10 mouse cellular contexts compared by ENCODE assay signal in the genomic region with DNA sequence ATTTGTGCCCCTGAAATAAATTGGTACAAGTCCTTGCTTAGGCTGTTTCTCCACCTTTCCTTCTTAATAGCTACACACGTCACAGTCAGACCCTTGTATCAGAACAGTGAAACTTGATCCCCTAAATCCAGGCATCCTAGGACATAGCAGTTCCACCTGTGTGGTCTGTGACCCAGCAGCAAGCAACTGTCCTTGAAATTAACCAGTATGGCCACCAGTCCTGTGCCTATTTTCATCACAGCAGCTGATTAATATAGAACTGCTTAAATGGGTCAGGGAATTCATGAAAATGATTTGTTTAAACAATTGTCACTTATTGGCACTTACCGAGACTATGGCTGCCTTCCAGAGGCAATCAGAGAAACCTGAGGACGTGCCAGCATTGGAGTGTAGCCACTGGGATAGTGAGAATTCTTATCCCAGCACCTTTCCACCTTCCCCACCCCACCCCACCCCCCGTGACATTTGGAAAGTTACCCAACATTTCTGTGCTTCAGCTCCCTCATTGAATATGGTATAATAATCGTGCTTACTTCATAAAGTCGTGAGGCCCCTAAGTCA.
A peak's percentile ranks its signal among the peaks of the same experiment; 100 is the strongest.
DNase-seq lines count a peak whose midpoint lies in the region; ATAC-seq lines count a peak whose summit lies in the region.
"Had no signal": no experiment of that assay in that cellular context is flagged by ENCODE, and none has a peak within 500 bp of the region (broad histone marks: within the 10 kb centered on the region; RNA-seq: fewer than 3 reads in every experiment).

No protein-coding gene starts in this region.

- no peaks in the 10 kb centered on the region for H3K27me3 ChIP-seq in forebrain, embryonic 13.5 days
- no peaks in the 10 kb centered on the region for H3K27me3 ChIP-seq in forebrain, embryonic 16.5 days (replicated peaks; ENCODE audit: control insufficient read depth, insufficient read depth, low read length)
- no peaks in the 10 kb centered on the region for H3K27me3 ChIP-seq in midbrain, embryonic 11.5 days (ENCODE audit: control insufficient read depth, insufficient read depth, low read length)
- no peaks in the 10 kb centered on the region for H3K27me3 ChIP-seq in midbrain, embryonic 15.5 days (replicated peaks)
- no peaks in the 10 kb centered on the region for H3K27me3 ChIP-seq in embryonic facial prominence, embryonic 10.5 days (replicated peaks; ENCODE audit: low read depth, poor library complexity, severe bottlenecking)

- 57% methylated on average over 6 of the region's 6 CpGs for WGBS in forebrain, embryonic 13.5 days
- 49% methylated on average over 6 of the region's 6 CpGs for WGBS in forebrain, embryonic 16.5 days
- WGBS in midbrain, embryonic 11.5 days: 76% methylated on average over 6 of the region's 6 CpGs
- 66% methylated on average over 6 of the region's 6 CpGs for WGBS in midbrain, embryonic 15.5 days
- WGBS in embryonic facial prominence, embryonic 10.5 days: 69% methylated on average over 6 of the region's 6 CpGs

- no peak overlapping the region for H3K4me2 ChIP-seq in forebrain, embryonic 13.5 days
- no peak overlapping the region for H3K4me2 ChIP-seq in forebrain, embryonic 16.5 days (ENCODE audit: low read length)
- no peak overlapping the region for H3K4me2 ChIP-seq in midbrain, embryonic 11.5 days
- no peak overlapping the region for H3K4me2 ChIP-seq in midbrain, embryonic 15.5 days

- peak; percentile 50; the same call in 1 of the 2 replicates for ATAC-seq in forebrain, embryonic 13.5 days
- no peak for ATAC-seq in forebrain, embryonic 16.5 days
- ATAC-seq in midbrain, embryonic 11.5 days (ENCODE audit: low FRiP score): no peak
- no peak for ATAC-seq in midbrain, embryonic 15.5 days (replicated peaks)

- H3K9ac ChIP-seq in forebrain, embryonic 13.5 days: no peak overlapping the region
- no peak overlapping the region for H3K9ac ChIP-seq in forebrain, embryonic 16.5 days (replicated peaks; ENCODE audit: low read depth, low read length)
- H3K9ac ChIP-seq in midbrain, embryonic 11.5 days (ENCODE audit: low read length): no peak overlapping the region
- no peak overlapping the region for H3K9ac ChIP-seq in midbrain, embryonic 15.5 days
- H3K9ac ChIP-seq: liver, embryonic 14.5 days had no signal

- DNase-seq in midbrain, embryonic 11.5 days (ENCODE audit: low spot score, missing footprints): peak; percentile 17
- DNase-seq in heart, postnatal 14 days: peak; percentile 9 to 41
- DNase-seq in lung, postnatal 36 days: peak; percentile 88
- no peak for DNase-seq in T-cell, adult 2 months (ENCODE audit: low spot score)
- no peak for DNase-seq in embryonic facial prominence, embryonic 10.5 days (ENCODE audit: low spot score)
- DNase-seq: B cell, adult 2 months had no signal

- no peak overlapping the region for H3K27ac ChIP-seq in forebrain, embryonic 13.5 days
- H3K27ac ChIP-seq in forebrain, embryonic 16.5 days (ENCODE audit: low read length): no peak overlapping the region
- H3K27ac ChIP-seq in midbrain, embryonic 11.5 days (ENCODE audit: low read depth, low read length): no peak overlapping the region
- H3K27ac ChIP-seq in midbrain, embryonic 15.5 days: no peak overlapping the region
- H3K27ac ChIP-seq in embryonic facial prominence, embryonic 10.5 days (replicated peaks): no peak overlapping the region
- H3K27ac ChIP-seq: liver, embryonic 14.5 days had no signal

- H3K36me3 ChIP-seq in forebrain, embryonic 13.5 days (ENCODE audit: poor library complexity, severe bottlenecking): no peaks in the 10 kb centered on the region
- no peaks in the 10 kb centered on the region for H3K36me3 ChIP-seq in forebrain, embryonic 16.5 days (ENCODE audit: control insufficient read depth, insufficient read depth)
- H3K36me3 ChIP-seq in midbrain, embryonic 11.5 days (ENCODE audit: control insufficient read depth, insufficient read depth, low read length): no peaks in the 10 kb centered on the region
- no peaks in the 10 kb centered on the region for H3K36me3 ChIP-seq in midbrain, embryonic 15.5 days (replicated peaks)
- H3K36me3 ChIP-seq in embryonic facial prominence, embryonic 10.5 days (replicated peaks): no peaks in the 10 kb centered on the region

- no peaks in the 10 kb centered on the region for H3K9me3 ChIP-seq in forebrain, embryonic 13.5 days (replicated peaks)
- H3K9me3 ChIP-seq in forebrain, embryonic 16.5 days (ENCODE audit: control insufficient read depth, low read length): no peaks in the 10 kb centered on the region
- no peaks in the 10 kb centered on the region for H3K9me3 ChIP-seq in midbrain, embryonic 11.5 days (ENCODE audit: control insufficient read depth, low read length)
- no peaks in the 10 kb centered on the region for H3K9me3 ChIP-seq in midbrain, embryonic 15.5 days
- H3K9me3 ChIP-seq in embryonic facial prominence, embryonic 10.5 days: no peaks in the 10 kb centered on the region

- peaks cover 11% of the 10 kb centered on the region; the same call in 1 of the 2 replicates for H3K4me1 ChIP-seq in forebrain, embryonic 13.5 days
- no peaks in the 10 kb centered on the region for H3K4me1 ChIP-seq in forebrain, embryonic 16.5 days (replicated peaks; ENCODE audit: control insufficient read depth, insufficient read depth, low read length)
- H3K4me1 ChIP-seq in midbrain, embryonic 11.5 days (ENCODE audit: control insufficient read depth, insufficient read depth, low read length): no peaks in the 10 kb centered on the region
- H3K4me1 ChIP-seq in midbrain, embryonic 15.5 days: no peaks in the 10 kb centered on the region
- peaks cover 14% of the 10 kb centered on the region for H3K4me1 ChIP-seq in embryonic facial prominence, embryonic 10.5 days

- H3K4me3 ChIP-seq in forebrain, embryonic 13.5 days: no peak overlapping the region
- H3K4me3 ChIP-seq in forebrain, embryonic 16.5 days (replicated peaks; ENCODE audit: low read length): no peak overlapping the region
- no peak overlapping the region for H3K4me3 ChIP-seq in midbrain, embryonic 11.5 days (ENCODE audit: low read depth, low read length)
- H3K4me3 ChIP-seq in midbrain, embryonic 15.5 days: no peak overlapping the region
- H3K4me3 ChIP-seq in embryonic facial prominence, embryonic 10.5 days: no peak overlapping the region

- intact Hi-C loops in heart, postnatal 14 days (cut with DNase I): no loop called here

Comparison
In these comparisons a context has a peak if more than half of its experiments do, and no peak if none do; other contexts are left out.
1. DNase-seq: peak in midbrain, embryonic 11.5 days (single experiment), heart, postnatal 14 days (2 of 2) and lung, postnatal 36 days (single experiment); none in T-cell, adult 2 months (single experiment) and embryonic facial prominence, embryonic 10.5 days (single experiment).